Mouse (Mus musculus) heart, adult 18-20 months (tissue): Measurements from ENCODE around the gene Aldh2. TPM values are rescaled to one million over a fixed set of nuclear protein-coding genes. Genes with fewer than 3 reads are reported as not detected.

Experiments
- DNase-seq, 2 experiments: peaks; one replicate each; pipeline ENCODE4 v3.0.0; 2021 to 2022; ENCODE audit warnings: mixed read lengths in 1 of 2
- total RNA-seq, 2 experiments: library from RNA; stranded (reverse); gene quantifications; 2 replicates each; pipeline ENCODE4 v1.2.3; 2021

Gene Aldh2
- total RNA-seq, 2 experiments from 2014 or later: 347 to 417 TPM

DNA sequence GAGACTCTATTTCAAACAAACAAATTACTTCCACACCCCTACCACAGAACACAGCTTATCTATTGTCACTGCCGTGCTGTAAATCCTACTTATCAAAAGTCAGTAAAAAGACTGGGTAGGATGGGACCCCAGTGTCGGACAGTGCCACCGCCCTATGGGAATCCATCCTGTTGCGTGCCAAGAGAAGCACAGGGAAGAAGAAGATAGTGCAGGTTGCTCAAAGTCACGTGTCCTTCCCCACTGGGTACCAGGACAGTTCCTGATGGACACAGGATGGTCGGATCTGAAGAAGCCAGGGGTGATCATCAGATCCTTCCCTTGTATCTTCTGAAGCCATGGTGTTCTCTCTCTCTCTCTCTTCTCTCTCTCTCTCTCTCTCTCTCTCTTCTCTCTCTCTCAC lies 2.1 kb upstream of the Aldh2 start:
- no peak for DNase-seq

- no peak for DNase-seq
These were observed 1.2 kb upstream of the Aldh2 start for GRCm38 (mm10) chr5:121594714-121595313.

DNA sequence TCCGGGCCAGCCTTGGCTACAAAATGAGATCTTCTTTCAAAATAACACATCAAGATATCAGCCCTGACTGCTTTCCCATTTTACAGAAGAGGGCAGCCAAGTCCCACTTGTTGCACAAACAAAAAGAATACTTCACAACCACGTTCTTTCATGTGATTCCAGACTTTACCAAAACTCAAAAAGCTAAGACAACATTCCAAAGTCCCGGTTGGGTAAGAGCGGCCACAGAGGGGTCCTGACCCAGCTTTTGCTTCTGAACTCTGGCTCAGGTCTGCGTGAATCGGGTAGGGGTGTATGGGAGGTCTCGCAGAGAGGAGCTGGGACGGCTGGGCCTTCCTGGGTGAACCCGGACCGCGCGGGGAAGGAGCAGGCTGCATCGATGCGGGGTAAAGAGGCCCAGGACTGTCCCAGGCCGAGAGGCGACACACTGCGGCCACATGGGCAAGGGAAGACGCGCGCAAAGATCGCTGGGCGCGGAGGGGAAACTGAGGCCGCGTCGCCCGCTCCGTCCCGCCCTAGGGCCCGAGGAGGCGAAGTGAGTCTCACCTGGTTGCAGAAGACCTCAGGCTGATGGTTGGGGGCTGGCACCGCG lies 712 bp downstream of the Aldh2 start:
- DNase-seq: no peak

DNA sequence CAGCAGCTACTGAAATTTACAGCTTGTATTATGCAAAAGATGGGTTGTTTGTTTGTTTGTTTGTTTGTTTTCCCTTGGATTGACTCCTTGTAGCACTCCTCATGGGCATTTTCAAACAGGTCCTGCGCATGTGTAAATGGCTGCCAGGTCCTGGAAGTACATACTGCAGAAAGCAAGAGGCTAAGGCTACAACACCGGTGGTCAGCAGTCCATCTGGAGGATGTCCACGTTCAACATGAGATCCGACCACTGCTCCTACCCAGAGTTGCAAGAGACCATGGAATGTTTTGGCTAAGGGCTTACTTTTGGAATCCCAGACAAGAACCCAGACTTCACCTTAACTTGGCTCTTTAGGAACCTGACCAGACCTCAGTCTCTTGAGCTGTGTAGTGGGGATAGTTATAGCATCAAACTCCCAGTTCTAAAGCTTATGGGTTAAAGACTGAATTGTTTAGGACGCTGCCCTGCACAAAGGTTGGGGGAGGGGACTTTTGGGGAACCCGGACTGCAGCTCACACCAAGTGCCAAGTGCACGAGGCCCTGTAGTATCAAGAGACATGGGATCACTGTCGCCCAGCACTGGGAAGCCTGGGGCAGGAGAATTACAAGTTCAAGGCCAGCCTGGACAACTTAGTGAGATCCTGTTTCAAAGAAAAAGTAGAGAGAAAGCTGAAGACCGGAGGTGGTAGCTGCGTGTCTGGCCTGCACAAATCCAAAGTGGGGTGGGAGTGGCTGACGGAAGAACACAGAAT lies 1.4 kb downstream of the Aldh2 start:
- DNase-seq: peak in 1 of 2 experiments; percentile 52

DNA sequence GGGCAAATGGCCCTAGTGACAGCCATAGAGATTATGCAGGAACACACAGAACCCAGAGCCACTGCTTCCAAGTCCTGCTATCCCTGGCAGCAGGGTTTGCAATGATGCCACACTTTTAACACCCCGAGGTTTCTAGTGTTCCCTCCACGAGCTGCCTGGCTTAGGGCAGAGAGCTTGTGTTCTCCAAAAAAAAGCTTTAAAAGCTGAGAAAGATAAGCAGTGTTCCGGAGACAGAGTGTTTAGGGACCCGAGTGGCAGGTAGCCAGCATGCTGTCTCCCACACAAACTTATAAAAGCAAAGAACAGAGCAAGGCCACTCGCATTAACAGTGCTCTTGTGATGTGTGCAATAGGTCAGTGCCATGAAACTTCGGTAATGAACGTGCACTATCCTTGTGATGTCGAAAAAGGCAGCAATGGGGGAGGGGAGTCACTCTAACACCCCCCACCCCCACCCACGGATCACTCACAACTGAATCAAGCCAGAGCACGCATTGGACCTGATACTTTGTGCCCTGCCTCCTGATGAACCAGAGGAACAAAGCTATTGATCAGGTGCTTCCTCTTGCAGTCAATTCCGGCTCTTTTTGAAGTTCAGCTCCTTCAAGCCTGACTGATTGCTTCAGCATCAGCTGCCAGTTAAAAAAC lies 2.1 kb downstream of the Aldh2 start:
- peak; percentile 52 to 62 for DNase-seq

DNA sequence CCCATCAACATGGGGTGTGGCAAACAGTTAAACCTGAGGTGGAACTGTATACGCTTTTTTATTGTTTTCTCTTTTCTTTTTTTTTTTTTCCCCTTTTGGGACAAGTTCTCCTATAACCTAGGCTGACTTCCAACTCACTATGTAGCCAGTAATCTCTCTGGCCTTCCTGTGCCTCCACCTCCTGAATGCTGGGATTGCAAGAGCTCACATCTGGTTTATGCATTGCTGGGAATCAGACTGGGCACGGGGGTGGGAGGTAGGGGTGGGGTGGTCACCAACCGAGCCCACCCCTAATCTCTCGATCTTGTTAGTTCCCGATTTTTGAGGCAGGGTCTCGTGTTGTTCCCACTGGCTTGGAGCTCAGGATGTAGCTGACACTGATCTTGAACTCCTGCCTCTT lies 3.7 kb downstream of the Aldh2 start:
- no peak for DNase-seq

DNA sequence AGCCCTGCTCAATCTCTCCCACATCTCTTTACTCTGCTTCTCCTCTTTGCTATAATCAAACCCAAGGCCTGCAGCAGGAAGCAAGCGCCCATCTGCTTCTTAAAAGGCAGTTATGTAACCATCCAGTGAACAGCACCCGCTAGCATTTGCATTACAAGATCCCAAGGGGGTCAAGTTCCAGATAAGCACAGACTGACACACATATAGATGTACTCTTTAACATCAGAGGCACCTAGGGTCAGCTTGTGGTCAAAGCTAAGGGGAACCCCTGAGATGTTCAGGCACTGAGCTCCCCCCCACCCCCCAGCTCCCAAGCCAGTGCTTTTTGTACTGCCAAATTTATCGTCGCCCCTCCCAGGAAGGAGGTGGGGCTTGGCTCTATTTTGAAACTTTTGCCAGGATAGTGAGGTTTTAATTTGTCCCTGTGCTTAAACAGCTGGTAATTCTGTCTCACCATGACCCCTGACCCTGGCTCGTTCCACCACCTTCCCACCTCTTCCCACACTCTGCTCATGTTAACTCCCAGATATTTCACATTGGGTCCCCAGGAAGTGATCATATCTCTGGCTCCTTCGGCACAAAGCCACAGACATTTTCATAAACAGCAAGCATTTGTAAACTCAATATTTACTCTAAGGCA lies 7.1 kb downstream of the Aldh2 start:
- DNase-seq: peak; percentile 83 to 85

- DNase-seq: no peak
These were observed 7.9 kb downstream of the Aldh2 start for GRCm38 (mm10) chr5:121585699-121586098.

- DNase-seq: no peak
These were observed 8.6 kb downstream of the Aldh2 start for GRCm38 (mm10) chr5:121585005-121585404.

GRCm38 (mm10) chr5:121583765-121584501 lies 9.7 kb downstream of the Aldh2 start:
- peak; percentile 98 for DNase-seq

DNA sequence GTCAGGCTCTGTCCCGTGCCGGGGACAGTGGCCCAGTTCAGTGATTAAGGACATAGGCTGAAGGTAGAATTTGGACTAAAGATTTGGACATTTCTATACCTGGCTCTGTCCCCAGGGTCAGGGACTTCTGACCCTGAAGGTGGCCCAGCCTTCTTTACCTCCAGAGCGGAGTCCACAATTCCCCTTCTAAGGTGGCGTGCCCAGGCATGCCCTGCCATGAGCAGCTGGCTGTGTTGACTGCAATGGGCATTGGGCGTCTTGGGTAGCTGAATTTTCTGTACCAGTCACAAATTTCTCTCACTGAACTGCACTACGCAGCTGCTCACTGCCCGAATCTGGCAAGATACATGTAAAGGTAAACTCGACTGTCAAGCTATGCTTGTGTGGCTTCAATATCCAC lies 11.7 kb downstream of the Aldh2 start:
- no peak for DNase-seq

- peak; percentile 68 to 76 for DNase-seq
These were observed 16.6 kb downstream of the Aldh2 start for GRCm38 (mm10) chr5:121576927-121577488.

DNA sequence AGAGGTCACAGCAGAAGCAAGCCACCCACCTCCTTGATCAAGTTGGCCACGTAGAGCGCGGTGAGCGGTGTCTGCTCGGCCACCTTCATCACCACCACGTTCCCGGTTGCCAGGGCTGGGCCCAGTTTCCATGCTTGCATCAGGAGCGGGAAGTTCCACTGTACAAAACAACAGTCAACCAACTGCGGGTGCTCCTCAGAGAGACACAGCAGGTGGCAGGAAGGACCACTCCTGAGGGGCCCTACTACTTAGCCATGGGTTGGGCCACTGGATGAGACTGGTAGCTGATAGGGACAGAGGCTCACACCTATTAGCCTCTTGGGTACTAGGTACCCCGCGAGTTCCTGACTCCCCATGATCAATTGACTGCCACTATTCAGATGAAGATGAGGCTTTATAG lies 17.8 kb downstream of the Aldh2 start:
- no peak for DNase-seq

GRCm38 (mm10) chr5:121574145-121574544 lies 19.5 kb downstream of the Aldh2 start:
- no peak for DNase-seq

- DNase-seq: no peak
These were observed 22.8 kb downstream of the Aldh2 start for GRCm38 (mm10) chr5:121570787-121571186.

GRCm38 (mm10) chr5:121569881-121570420 lies 23.7 kb downstream of the Aldh2 start:
- no peak for DNase-seq

GRCm38 (mm10) chr5:121566035-121566681 lies 27.5 kb downstream of the Aldh2 start:
- no peak for DNase-seq

DNA sequence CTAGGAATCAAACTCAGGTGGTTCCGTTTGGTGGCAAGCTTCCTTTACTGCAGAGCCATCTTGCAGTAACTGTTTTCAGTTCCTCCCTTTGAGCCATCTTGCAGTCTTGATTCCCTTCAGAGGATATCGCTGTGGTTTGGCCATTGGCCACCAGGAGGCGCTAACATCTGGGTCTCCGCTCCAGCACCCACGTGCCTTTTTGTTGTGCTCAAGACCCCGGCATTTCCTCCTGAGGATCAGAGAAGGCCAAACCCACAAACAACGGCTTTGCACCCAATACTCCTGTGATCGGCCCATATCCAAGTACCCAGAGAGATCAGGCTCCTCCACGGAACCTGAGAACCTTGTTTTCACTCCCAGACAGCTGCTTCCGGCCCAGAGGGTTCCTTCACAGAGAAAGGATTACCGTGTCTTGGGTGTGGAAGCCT lies 29.1 kb downstream of the Aldh2 start:
- peak; percentile 88 to 95 for DNase-seq

DNA sequence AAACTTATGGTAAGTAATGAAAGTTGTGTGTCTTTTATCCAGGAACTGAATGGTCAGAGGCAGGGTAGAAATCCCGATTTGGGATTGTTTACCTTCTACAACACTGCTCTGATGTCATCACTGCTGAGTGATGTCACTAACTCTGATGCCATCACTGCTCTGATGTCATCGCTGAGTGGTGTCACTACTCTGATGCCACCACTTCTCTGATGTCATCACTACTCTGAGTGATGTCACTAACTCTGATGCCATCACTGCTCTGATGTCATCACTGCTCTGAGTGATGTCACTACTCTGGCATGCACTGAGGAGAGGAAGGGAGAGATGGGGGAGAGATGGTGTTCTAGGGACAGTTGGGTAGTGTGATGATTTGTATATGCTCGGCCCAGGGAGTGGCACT lies 31.2 kb downstream of the Aldh2 start:
- no peak for DNase-seq

- DNase-seq: no peak
These were observed 44.4 kb downstream of the Aldh2 start for GRCm38 (mm10) chr5:121549196-121549595.

- DNase-seq: no peak
These were observed 46.5 kb downstream of the Aldh2 start for GRCm38 (mm10) chr5:121547084-121547483.
